Mouse (Mus musculus): ENCODE data around the gene 4933430I17Rik. TPM values are rescaled to one million over a fixed set of nuclear protein-coding genes. Genes with fewer than 3 reads are reported as not detected.

Gene 4933430I17Rik
- polyA plus RNA-seq (2021; fragmentation: Nextera tagmentation): 0.13 TPM in 1 of 2 replicates, not detected in the other
- long read RNA-seq, experiment 1: 0 reads
- long read RNA-seq, experiment 2: 0 reads

GRCm38 (mm10) chr4:62524651-62525488 is at the start of gene 4933430I17Rik, which contains the start of gene Pole3:
TSS of gene 4933430I17Rik (plus strand) at chr4:62525369.
TSS of gene Pole3 (minus strand) at chr4:62525068.

GRCm38 (mm10) chr4:62479937-62480708 is 45.0 kb upstream of the 4933430I17Rik start, which contains the start of gene Bspry:
TSS of gene Bspry (plus strand) at chr4:62480053.

GRCm38 (mm10) chr4:62503374-62503970 is 21.7 kb upstream of the 4933430I17Rik start, which contains the start of gene Hdhd3:
TSS of gene Hdhd3 (minus strand) at chr4:62503467.

GRCm38 (mm10) chr4:62519849-62520233 is 5.3 kb upstream of the 4933430I17Rik start, which contains the start of gene Alad:
TSS of gene Alad (minus strand) at chr4:62519918.

GRCm38 (mm10) chr4:62559797-62560329 is 34.7 kb downstream of the 4933430I17Rik start, which contains the start of gene Rgs3:
TSS of gene Rgs3 (plus strand) at chr4:62559847.

Other genes with a start within 250 kb of the 4933430I17Rik start
- gene Fkbp15, start 164.8 kb upstream of the 4933430I17Rik start, polyA plus RNA-seq (2021; fragmentation: Nextera tagmentation): 11.2 and 12.4 TPM in 2 replicates
- gene Slc31a1, start 164.6 kb upstream of the 4933430I17Rik start, polyA plus RNA-seq (2021; fragmentation: Nextera tagmentation): 11.3 and 28.8 TPM in 2 replicates
- 50.3 and 55.1 TPM in 2 replicates for gene Cdc26, start 116.7 kb upstream of the 4933430I17Rik start, polyA plus RNA-seq (2021; fragmentation: Nextera tagmentation)
- gene Prpf4, start 116.6 kb upstream of the 4933430I17Rik start, polyA plus RNA-seq (2021; fragmentation: Nextera tagmentation): 4.0 and 4.3 TPM in 2 replicates
- gene Rnf183, start 90.1 kb upstream of the 4933430I17Rik start, polyA plus RNA-seq (2021; fragmentation: Nextera tagmentation): not detected in 2 replicates
- 8.8 and 11.0 TPM in 2 replicates for gene Wdr31, start 54.5 kb upstream of the 4933430I17Rik start, polyA plus RNA-seq (2021; fragmentation: Nextera tagmentation)
- gene Bspry, start 45.3 kb upstream of the 4933430I17Rik start, polyA plus RNA-seq (2021; fragmentation: Nextera tagmentation): 0.13 TPM in 1 of 2 replicates, not detected in the other
- gene Hdhd3, start 21.9 kb upstream of the 4933430I17Rik start, polyA plus RNA-seq (2021; fragmentation: Nextera tagmentation): 15.1 and 18.3 TPM in 2 replicates
- gene Alad, start 5.5 kb upstream of the 4933430I17Rik start, polyA plus RNA-seq (2021; fragmentation: Nextera tagmentation): 64.9 and 68.3 TPM in 2 replicates
- 12.0 and 12.7 TPM in 2 replicates for gene Pole3, start 301 bp upstream of the 4933430I17Rik start, polyA plus RNA-seq (2021; fragmentation: Nextera tagmentation)
- gene Rgs3, start 34.5 kb downstream of the 4933430I17Rik start, polyA plus RNA-seq (2021; fragmentation: Nextera tagmentation): 15.3 and 15.8 TPM in 2 replicates

All from layer of hippocampus, adult 6 months (tissue).